1 mouse cellular context compared by ENCODE assay signal in the genomic region with DNA sequence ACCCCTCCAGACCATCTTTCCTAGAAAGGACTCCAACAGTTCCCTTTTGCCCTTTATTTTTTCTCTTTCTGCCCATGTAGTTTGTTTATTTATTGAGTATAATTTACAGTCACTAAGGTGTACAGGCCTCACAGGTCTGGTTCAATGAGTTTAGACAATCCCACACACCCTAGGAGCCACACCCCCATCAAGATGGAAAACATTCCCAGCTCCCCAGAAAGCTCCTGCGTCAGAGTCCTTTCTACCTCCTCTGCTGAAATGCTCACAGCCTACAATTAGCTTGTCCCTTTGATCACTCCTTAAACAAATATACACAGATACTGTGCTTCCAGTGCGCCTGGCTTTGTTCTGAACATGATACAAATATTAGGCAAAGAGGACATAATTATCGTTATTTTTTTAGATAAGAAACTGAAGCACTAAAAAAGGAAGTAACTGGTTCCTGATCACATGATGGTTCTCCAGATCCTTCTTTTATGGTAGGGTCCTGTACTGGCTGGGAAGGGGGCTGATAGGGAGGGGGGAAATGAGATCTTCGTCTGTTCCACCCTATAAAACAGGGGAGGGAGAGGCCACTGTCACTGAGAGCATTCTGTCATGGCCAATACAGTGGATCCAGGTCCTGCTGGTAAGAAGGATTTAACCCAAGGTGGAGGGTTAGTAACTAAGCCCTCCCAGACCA.
TF ChIP-seq lines count a peak whose summit lies in the region.

No protein-coding gene starts in this region.

TF ChIP-seq in MEL, 35 proteins besides CTCF, POLR2A, EP300 and RAD21 (continued from another document):
- TF ChIP-seq TBP (IDR thresholded peaks at IDR 0.05; ENCODE audit: low read depth, low read length) (no peak), TAL1 (IDR thresholded peaks at IDR 0.05; ENCODE audit: low read length) (no peak), USF1 (IDR thresholded peaks at IDR 0.05; ENCODE audit: low read depth, low read length) (peak; percentile 94), MXI1 (IDR thresholded peaks at IDR 0.05; ENCODE audit: low read depth, low read length) (peak; percentile 39), KAT2A (conservative IDR thresholded peaks at IDR 0.05; ENCODE audit: low read depth, low read length) (no peak), E2F4 (IDR thresholded peaks at IDR 0.05; ENCODE audit: borderline replicate concordance, low read depth, low read length) (no peak), ZNF384 (IDR thresholded peaks at IDR 0.05; ENCODE audit: low read depth, low read length) (peak; percentile 22; the same call in 1 of the 2 replicates), ZKSCAN1 (IDR thresholded peaks at IDR 0.05; ENCODE audit: low read depth, low read length) (no peak), ZC3H11A (IDR thresholded peaks at IDR 0.05; ENCODE audit: low read depth, low read length) (peak; percentile 7; the same call in 1 of the 2 replicates), TCF12 (IDR thresholded peaks at IDR 0.05; ENCODE audit: low read depth, low read length) (peak; percentile 29; the same call in 1 of the 2 replicates), GATA1 (IDR thresholded peaks at IDR 0.05; ENCODE audit: low read depth, low read length) (peak; percentile 66), POLR2AphosphoS5 (IDR thresholded peaks at IDR 0.05; ENCODE audit: borderline replicate concordance, low read depth, low read length) (no peak), RCOR1 (IDR thresholded peaks at IDR 0.05; ENCODE audit: low read depth, low read length) (peak; percentile 64), MAX (IDR thresholded peaks at IDR 0.05; ENCODE audit: low read length) (peak; percentile 65), MAZ (IDR thresholded peaks at IDR 0.05; ENCODE audit: low read depth, low read length) (no peak), JUND (IDR thresholded peaks at IDR 0.05; ENCODE audit: low read depth, low read length) (no peak), MYB (IDR thresholded peaks at IDR 0.05; ENCODE audit: low read depth, low read length) (peak; percentile 53; the same call in 1 of the 2 replicates), ETS1 (IDR thresholded peaks at IDR 0.05; ENCODE audit: low read depth, low read length) (peak; percentile 70), ZMIZ1 (IDR thresholded peaks at IDR 0.05; ENCODE audit: low read depth, low read length) (peak; percentile 28; the same call in 1 of the 2 replicates), UBTF (IDR thresholded peaks at IDR 0.05; ENCODE audit: borderline replicate concordance, insufficient read depth, low read depth, low read length) (no peak), GABPA (IDR thresholded peaks at IDR 0.05; ENCODE audit: low read depth, low read length) (0 out of 2 replicates have a peak, but pooled peaks have one; percentile 29), ELF1 (IDR thresholded peaks at IDR 0.05; ENCODE audit: low read depth, low read length) (0 out of 2 replicates have a peak, but pooled peaks have one; percentile 24), NELFE (IDR thresholded peaks at IDR 0.05; ENCODE audit: low read depth, low read length) (no peak), NRF1 (IDR thresholded peaks at IDR 0.05; ENCODE audit: insufficient read depth, low read depth, low read length, poor library complexity, severe bottlenecking) (no peak), HCFC1 (IDR thresholded peaks at IDR 0.05; ENCODE audit: low read depth, low read length) (0 out of 2 replicates have a peak, but pooled peaks have one; percentile 31), CHD1 (IDR thresholded peaks at IDR 0.05; ENCODE audit: low read depth, low read length) (no peak), MAFK (IDR thresholded peaks at IDR 0.05; ENCODE audit: borderline replicate concordance, low read depth, low read length) (no peak), POLR2AphosphoS2 (IDR thresholded peaks at IDR 0.05; ENCODE audit: low read length) (no peak), BHLHE40 (IDR thresholded peaks at IDR 0.05; ENCODE audit: borderline replicate concordance, low read depth, low read length) (peak; percentile 68; the same call in 1 of the 2 replicates)
